Mouse (Mus musculus) intestine, embryonic 15.5 days (tissue): ENCODE measurements around the gene Hhat. TPM values are rescaled to one million over a fixed set of nuclear protein-coding genes. Genes with fewer than 3 reads are reported as not detected.
A peak's percentile ranks its signal among the peaks of the same experiment; 100 is the strongest.

Experiments used
- ATAC-seq: fragments of 200-750 bp; cut with Nextera tagmentation; 2 replicates; pipeline ENCODE4 v1.8.0; 2017; ENCODE audit warnings: moderate TSS enrichment, moderate library complexity
- H3K27ac ChIP-seq: fragments of 300-500 bp; sonication (generic); 2 replicates; pipeline ENCODE4 v1.5.1; 2015; ENCODE audit warnings: mild to moderate bottlenecking, inconsistent platforms
- H3K27me3 ChIP-seq: fragments of 300-500 bp; sonication (generic); replicated peaks from 2 replicates; pipeline ENCODE4 v1.6.1; 2015; ENCODE audit warnings: inconsistent platforms
- H3K36me3 ChIP-seq: fragments of 300-500 bp; sonication (generic); 2 replicates; pipeline ENCODE4 v1.6.1; 2015; ENCODE audit warnings: inconsistent platforms
- H3K4me1 ChIP-seq: fragments of 300-500 bp; sonication (generic); replicated peaks from 2 replicates; pipeline ENCODE4 v1.6.1; 2015; ENCODE audit warnings: inconsistent platforms
- H3K4me2 ChIP-seq: fragments of 300-500 bp; sonication (generic); replicated peaks from 2 replicates; pipeline ENCODE4 v1.6.1; 2015; ENCODE audit warnings: mild to moderate bottlenecking, inconsistent platforms
- H3K4me3 ChIP-seq: fragments of 300-500 bp; sonication (generic); replicated peaks from 2 replicates; pipeline ENCODE4 v1.5.1; 2015; ENCODE audit warnings: inconsistent platforms
- H3K9ac ChIP-seq: fragments of 300-500 bp; sonication (generic); 2 replicates; pipeline ENCODE4 v1.6.1; 2015; ENCODE audit warnings: inconsistent platforms
- H3K9me3 ChIP-seq: fragments of 300-500 bp; sonication (generic); 2 replicates; pipeline ENCODE4 v1.6.1; 2016; ENCODE audit warnings: inconsistent platforms
- WGBS: fragments of 180-500 bp; shearing (Covaris S2); methylation state at CpG from one replicate; pipeline ENCODE4 v1.1.7; 2015; 5-methylcytosine and 5-hydroxymethylcytosine counted together
- polyA plus RNA-seq: library from polyadenylated mRNA; unstranded; fragments of >200 nt; fragmentation: Nextera tagmentation; extraction: Ambion mirVana; gene quantifications from 2 replicates; pipeline ENCODE4 v1.2.1, GENCODE M21; 2015

Hhat gene
- polyA plus RNA-seq, 1 experiment from 2014 or later, result 9.7 TPM

- no peak for ATAC-seq
- Histone ChIP-seq H3K4me3 (no peak overlapping the region), H3K4me1 (peaks cover 6% of the 10 kb centered on the region; the same call in 1 of the 2 replicates), H3K27me3 (no peaks in the 10 kb centered on the region), H3K4me2 (no peak overlapping the region), H3K9me3 (no peaks in the 10 kb centered on the region), H3K36me3 (no peaks in the 10 kb centered on the region), H3K27ac (no peak overlapping the region), H3K9ac (no peak overlapping the region)
- 40% methylated on average over 7 of the region's 7 CpGs for WGBS
These were observed 167.5 kb downstream of the Hhat start for GRCm38 (mm10) chr1:192603556-192603955.

- ATAC-seq, result no peak
- Histone ChIP-seq H3K4me2 (no peak overlapping the region), H3K4me3 (no peak overlapping the region), H3K27me3 (no peaks in the 10 kb centered on the region), H3K4me1 (peaks cover 6% of the 10 kb centered on the region; the same call in 1 of the 2 replicates), H3K9me3 (no peaks in the 10 kb centered on the region), H3K9ac (no peak overlapping the region), H3K36me3 (no peaks in the 10 kb centered on the region), H3K27ac (no peak overlapping the region)
- WGBS, result 83% methylated on average over 3 of the region's 3 CpGs
These were observed 169.8 kb downstream of the Hhat start for GRCm38 (mm10) chr1:192601206-192601605.

- H3K4me2 ChIP-seq, result no peak overlapping the region
- no peaks in the 10 kb centered on the region for H3K9me3 ChIP-seq
- no peaks in the 10 kb centered on the region for H3K27me3 ChIP-seq
- H3K27ac ChIP-seq, result no peak overlapping the region
- H3K4me1 ChIP-seq, result peaks cover 6% of the 10 kb centered on the region; the same call in 1 of the 2 replicates
- no peaks in the 10 kb centered on the region for H3K36me3 ChIP-seq
- 83% methylated on average over 7 of the region's 7 CpGs for WGBS
- ATAC-seq, result peak; percentile 44
- H3K4me3 ChIP-seq, result no peak overlapping the region
- no peak overlapping the region for H3K9ac ChIP-seq
These were observed 171.3 kb downstream of the Hhat start for GRCm38 (mm10) chr1:192599746-192600145.

DNA sequence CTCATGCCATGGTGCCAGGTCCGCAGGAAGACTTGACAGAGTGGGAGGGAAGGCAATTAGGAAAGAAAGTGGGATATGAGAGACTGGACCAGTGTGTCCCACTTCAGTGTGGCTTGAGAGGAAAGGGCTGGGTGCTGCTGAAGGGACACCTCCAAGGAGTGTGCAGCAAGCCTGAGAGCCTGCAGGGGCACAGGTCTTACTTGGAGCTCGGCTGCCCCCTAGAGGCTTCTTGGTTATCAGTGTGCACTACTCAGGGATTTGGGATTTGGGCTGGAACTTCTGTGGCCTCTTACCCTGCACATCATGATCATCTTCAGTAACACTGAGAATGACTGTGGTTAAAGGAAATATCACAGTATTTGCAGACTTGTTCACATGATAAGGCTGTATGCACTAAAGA lies 172.6 kb downstream of the Hhat start:
- WGBS, result 42% methylated on average over 2 of the region's 2 CpGs
- no peak overlapping the region for H3K27ac ChIP-seq
- peak; percentile 81 for ATAC-seq
- H3K27me3 ChIP-seq, result no peaks in the 10 kb centered on the region
- H3K9me3 ChIP-seq, result no peaks in the 10 kb centered on the region
- H3K36me3 ChIP-seq, result no peaks in the 10 kb centered on the region
- H3K4me1 ChIP-seq, result no peaks in the 10 kb centered on the region
- no peak overlapping the region for H3K4me3 ChIP-seq
- H3K9ac ChIP-seq, result no peak overlapping the region
- no peak overlapping the region for H3K4me2 ChIP-seq

- no peak overlapping the region for H3K4me2 ChIP-seq
- no peaks in the 10 kb centered on the region for H3K4me1 ChIP-seq
- no peak for ATAC-seq
- no peaks in the 10 kb centered on the region for H3K27me3 ChIP-seq
- H3K27ac ChIP-seq, result no peak overlapping the region
- 71% methylated on average over 4 of the region's 4 CpGs for WGBS
- no peak overlapping the region for H3K4me3 ChIP-seq
- H3K9ac ChIP-seq, result no peak overlapping the region
- H3K36me3 ChIP-seq, result no peaks in the 10 kb centered on the region
- H3K9me3 ChIP-seq, result no peaks in the 10 kb centered on the region
These were observed 175.6 kb downstream of the Hhat start for GRCm38 (mm10) chr1:192595426-192595825.

GRCm38 (mm10) chr1:192593492-192593891 lies 177.5 kb downstream of the Hhat start:
- Histone ChIP-seq H3K9ac (no peak overlapping the region), H3K27me3 (no peaks in the 10 kb centered on the region), H3K4me3 (no peak overlapping the region), H3K36me3 (no peaks in the 10 kb centered on the region), H3K4me2 (no peak overlapping the region), H3K27ac (no peak overlapping the region), H3K9me3 (no peaks in the 10 kb centered on the region), H3K4me1 (no peaks in the 10 kb centered on the region)
- WGBS, result 77% methylated on average over 3 of the region's 3 CpGs
- no peak for ATAC-seq

GRCm38 (mm10) chr1:192587451-192587850 lies 183.6 kb downstream of the Hhat start:
- Histone ChIP-seq H3K27me3 (no peaks in the 10 kb centered on the region), H3K4me2 (no peak overlapping the region), H3K4me3 (no peak overlapping the region), H3K9me3 (no peaks in the 10 kb centered on the region), H3K4me1 (no peaks in the 10 kb centered on the region), H3K9ac (no peak overlapping the region), H3K36me3 (no peaks in the 10 kb centered on the region), H3K27ac (no peak overlapping the region)
- ATAC-seq, result no peak
- WGBS, result 92% methylated on average over 9 of the region's 9 CpGs

GRCm38 (mm10) chr1:192585289-192585688 lies 185.7 kb downstream of the Hhat start:
- no peak overlapping the region for H3K27ac ChIP-seq
- H3K27me3 ChIP-seq, result no peaks in the 10 kb centered on the region
- H3K9me3 ChIP-seq, result no peaks in the 10 kb centered on the region
- H3K36me3 ChIP-seq, result no peaks in the 10 kb centered on the region
- H3K4me2 ChIP-seq, result no peak overlapping the region
- H3K4me1 ChIP-seq, result no peaks in the 10 kb centered on the region
- no peak overlapping the region for H3K9ac ChIP-seq
- no peak overlapping the region for H3K4me3 ChIP-seq
- no peak for ATAC-seq

- Histone ChIP-seq H3K36me3 (no peaks in the 10 kb centered on the region), H3K27ac (no peak overlapping the region), H3K4me3 (no peak overlapping the region), H3K9me3 (no peaks in the 10 kb centered on the region), H3K9ac (no peak overlapping the region), H3K4me2 (no peak overlapping the region), H3K4me1 (no peaks in the 10 kb centered on the region), H3K27me3 (no peaks in the 10 kb centered on the region)
- no peak for ATAC-seq
- 66% methylated on average over 2 of the region's 2 CpGs for WGBS
These were observed 188.1 kb downstream of the Hhat start for GRCm38 (mm10) chr1:192582921-192583320.

DNA sequence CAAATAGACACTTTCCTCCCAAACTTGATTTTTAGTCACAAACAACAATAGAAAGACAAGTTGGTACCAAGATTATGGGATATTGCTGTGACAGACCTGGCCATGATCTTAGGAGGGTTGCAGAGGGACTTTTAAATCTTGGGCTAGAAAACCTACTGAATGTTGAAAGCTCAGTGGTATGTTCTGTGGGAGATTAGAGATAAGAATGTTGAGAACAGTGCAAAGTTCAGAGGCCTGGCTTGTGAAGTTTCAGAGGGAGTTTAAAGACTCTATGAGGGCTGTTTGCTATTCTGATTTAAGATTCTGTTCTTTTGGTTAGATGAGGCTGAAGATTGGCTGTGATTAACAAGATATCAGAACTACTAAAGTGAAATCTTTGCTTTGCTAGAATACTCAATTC lies 206.3 kb downstream of the Hhat start:
- Histone ChIP-seq H3K27ac (no peak overlapping the region), H3K27me3 (no peaks in the 10 kb centered on the region), H3K9me3 (no peaks in the 10 kb centered on the region), H3K4me3 (no peak overlapping the region), H3K4me1 (no peaks in the 10 kb centered on the region), H3K36me3 (no peaks in the 10 kb centered on the region), H3K4me2 (no peak overlapping the region), H3K9ac (no peak overlapping the region)
- peak; percentile 62 for ATAC-seq

GRCm38 (mm10) chr1:192559341-192559740 lies 211.7 kb downstream of the Hhat start:
- Histone ChIP-seq H3K27ac (no peak overlapping the region), H3K36me3 (no peaks in the 10 kb centered on the region), H3K9me3 (no peaks in the 10 kb centered on the region), H3K27me3 (no peaks in the 10 kb centered on the region), H3K4me3 (no peak overlapping the region), H3K4me2 (no peak overlapping the region), H3K4me1 (no peaks in the 10 kb centered on the region), H3K9ac (no peak overlapping the region)
- no peak for ATAC-seq
- 85% methylated on average over 1 of the region's 1 CpGs for WGBS

GRCm38 (mm10) chr1:192557978-192558594 lies 212.9 kb downstream of the Hhat start:
- Histone ChIP-seq H3K9me3 (no peaks in the 10 kb centered on the region), H3K4me2 (no peak overlapping the region), H3K27ac (no peak overlapping the region), H3K9ac (no peak overlapping the region), H3K4me3 (no peak overlapping the region), H3K27me3 (no peaks in the 10 kb centered on the region), H3K4me1 (no peaks in the 10 kb centered on the region), H3K36me3 (no peaks in the 10 kb centered on the region)
- 76% methylated on average over 5 of the region's 5 CpGs for WGBS
- no peak for ATAC-seq

GRCm38 (mm10) chr1:192555516-192555915 lies 215.5 kb downstream of the Hhat start:
- H3K9ac ChIP-seq, result no peak overlapping the region
- H3K4me1 ChIP-seq, result no peaks in the 10 kb centered on the region
- ATAC-seq, result no peak
- no peak overlapping the region for H3K4me3 ChIP-seq
- no peaks in the 10 kb centered on the region for H3K36me3 ChIP-seq
- 70% methylated on average over 4 of the region's 4 CpGs for WGBS
- no peak overlapping the region for H3K4me2 ChIP-seq
- H3K27ac ChIP-seq, result no peak overlapping the region
- H3K9me3 ChIP-seq, result no peaks in the 10 kb centered on the region
- H3K27me3 ChIP-seq, result no peaks in the 10 kb centered on the region
